Mouse (Mus musculus) embryonic facial prominence, embryonic 15.5 days (tissue): ENCODE results near the gene Tmod3. TPM values are rescaled to one million over a fixed set of nuclear protein-coding genes. Genes with fewer than 3 reads are reported as not detected.
"Not testable (repeated sequence)": the region's sequence is repeated elsewhere in the genome, so short reads cannot be mapped to it uniquely, and the experiment has no call there.

Experiments
- ATAC-seq: fragments of 200-750 bp; cut with Nextera tagmentation; 2 replicates; pipeline ENCODE4 v1.8.0; 2017; ENCODE audit warnings: low read depth, moderate TSS enrichment; ENCODE audit not compliant: insufficient number of reproducible peaks, low FRiP score, low TSS enrichment
- H3K27ac ChIP-seq: fragments of 300-500 bp; sonication (generic); replicated peaks from 2 replicates; pipeline ENCODE4 v1.5.1; 2015; ENCODE audit warnings: mild to moderate bottlenecking, inconsistent platforms
- H3K27me3 ChIP-seq: fragments of 300-500 bp; sonication (generic); 2 replicates; pipeline ENCODE4 v1.6.1; 2015; ENCODE audit warnings: inconsistent platforms
- H3K36me3 ChIP-seq: fragments of 300-500 bp; sonication (generic); 2 replicates; pipeline ENCODE4 v1.6.1; 2015; ENCODE audit warnings: mild to moderate bottlenecking, inconsistent platforms
- H3K4me1 ChIP-seq: fragments of 300-500 bp; sonication (generic); 2 replicates; pipeline ENCODE4 v1.6.1; 2015; ENCODE audit warnings: inconsistent platforms
- H3K4me2 ChIP-seq: fragments of 300-500 bp; sonication (generic); replicated peaks from 2 replicates; pipeline ENCODE4 v1.6.1; 2015; ENCODE audit warnings: mild to moderate bottlenecking, inconsistent platforms
- H3K4me3 ChIP-seq: fragments of 300-500 bp; sonication (generic); replicated peaks from 2 replicates; pipeline ENCODE4 v1.5.1; 2015; ENCODE audit warnings: mild to moderate bottlenecking, inconsistent platforms
- H3K9ac ChIP-seq: fragments of 300-500 bp; sonication (generic); 2 replicates; pipeline ENCODE4 v1.6.1; 2015; ENCODE audit warnings: inconsistent platforms
- H3K9me3 ChIP-seq: fragments of 300-500 bp; sonication (generic); replicated peaks from 2 replicates; pipeline ENCODE4 v1.6.1; 2016; ENCODE audit warnings: inconsistent platforms
- WGBS: fragments of 180-500 bp; shearing (Covaris S2); methylation state at CpG from one replicate; pipeline ENCODE4 v1.1.7; 2015; 5-methylcytosine and 5-hydroxymethylcytosine counted together
- polyA plus RNA-seq: library from polyadenylated mRNA; unstranded; fragments of >200 nt; fragmentation: Nextera tagmentation; extraction: Ambion mirVana; gene quantifications from 2 replicates; pipeline ENCODE4 v1.2.1, GENCODE M21; 2015

Gene Tmod3
- polyA plus RNA-seq, 1 experiment from 2014 or later = 131 TPM

DNA sequence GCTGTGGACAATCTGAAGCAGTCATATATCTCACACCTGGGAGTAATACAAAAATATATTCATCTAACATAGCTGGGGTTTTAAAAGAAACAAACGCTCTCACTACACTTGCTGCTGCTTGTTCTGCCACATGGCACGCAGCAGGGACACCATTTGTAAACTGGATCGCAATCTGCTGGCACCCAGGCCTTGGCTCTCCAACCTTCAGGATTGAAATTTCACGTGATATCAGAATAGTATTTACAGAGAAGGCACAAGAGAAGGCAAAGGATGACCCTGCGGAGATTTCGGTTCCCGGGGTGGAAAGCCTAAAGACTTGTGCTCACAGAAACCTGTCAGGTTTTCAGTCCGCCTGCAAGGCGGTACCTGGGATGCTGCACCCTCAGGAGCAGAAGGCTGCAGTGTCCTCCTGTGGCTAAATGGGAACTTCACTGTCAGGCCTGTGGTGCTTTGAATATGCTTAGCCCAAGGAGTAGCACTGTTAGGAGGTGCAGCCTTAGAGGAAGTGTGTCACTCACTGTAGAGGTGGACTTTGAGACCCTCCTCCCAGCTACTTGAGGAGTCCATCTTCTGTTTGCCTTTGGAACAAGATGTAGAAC, 65.0 kb downstream of the Tmod3 start:
- Histone ChIP-seq H3K4me3 (no peak overlapping the region), H3K4me2 (no peak overlapping the region), H3K9ac (no peak overlapping the region), H3K9me3 (no peaks in the 10 kb centered on the region), H3K27ac (no peak overlapping the region), H3K27me3 (no peaks in the 10 kb centered on the region), H3K4me1 (no peaks in the 10 kb centered on the region), H3K36me3 (peaks cover 18% of the 10 kb centered on the region)
- WGBS = 73% methylated on average over 9 of the region's 9 CpGs
- no peak for ATAC-seq

GRCm38 (mm10) chr9:75488255-75488654, 71.2 kb downstream of the Tmod3 start:
- H3K4me1 ChIP-seq, H3K27me3 ChIP-seq, H3K36me3 ChIP-seq, ATAC-seq, H3K9me3 ChIP-seq, H3K9ac ChIP-seq, H3K27ac ChIP-seq, H3K4me2 ChIP-seq, H3K4me3 ChIP-seq: not testable (repeated sequence)
- WGBS = 94% methylated on average over 7 of the region's 7 CpGs

DNA sequence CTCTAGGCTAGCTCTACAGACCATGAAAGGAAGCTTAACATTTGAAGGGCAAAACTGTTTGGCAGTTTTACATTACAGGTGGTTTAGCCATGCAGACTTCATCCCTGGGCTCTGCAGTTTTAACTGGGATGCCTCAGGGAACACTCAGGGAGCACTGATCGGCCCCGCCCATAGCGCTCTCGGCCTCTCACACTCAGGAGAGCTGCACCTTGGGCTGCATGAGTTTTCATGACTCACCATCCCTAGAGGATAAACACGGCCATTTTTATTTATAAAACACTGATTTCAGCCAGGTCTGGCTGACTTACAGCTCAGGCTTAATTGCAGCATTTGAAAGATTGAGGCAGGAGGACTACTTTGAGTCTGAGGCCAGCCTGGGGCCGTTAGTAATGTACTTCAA, 74.2 kb downstream of the Tmod3 start:
- Histone ChIP-seq H3K9ac (no peak overlapping the region), H3K9me3 (no peaks in the 10 kb centered on the region), H3K27ac (no peak overlapping the region), H3K27me3 (no peaks in the 10 kb centered on the region), H3K4me1 (no peaks in the 10 kb centered on the region), H3K4me2 (no peak overlapping the region), H3K4me3 (no peak overlapping the region), H3K36me3 (no peaks in the 10 kb centered on the region)
- 74% methylated on average over 6 of the region's 6 CpGs for WGBS
- no peak for ATAC-seq

GRCm38 (mm10) chr9:75480536-75481075, 78.9 kb downstream of the Tmod3 start:
- no peak for ATAC-seq
- WGBS = 89% methylated on average over 5 of the region's 5 CpGs

DNA sequence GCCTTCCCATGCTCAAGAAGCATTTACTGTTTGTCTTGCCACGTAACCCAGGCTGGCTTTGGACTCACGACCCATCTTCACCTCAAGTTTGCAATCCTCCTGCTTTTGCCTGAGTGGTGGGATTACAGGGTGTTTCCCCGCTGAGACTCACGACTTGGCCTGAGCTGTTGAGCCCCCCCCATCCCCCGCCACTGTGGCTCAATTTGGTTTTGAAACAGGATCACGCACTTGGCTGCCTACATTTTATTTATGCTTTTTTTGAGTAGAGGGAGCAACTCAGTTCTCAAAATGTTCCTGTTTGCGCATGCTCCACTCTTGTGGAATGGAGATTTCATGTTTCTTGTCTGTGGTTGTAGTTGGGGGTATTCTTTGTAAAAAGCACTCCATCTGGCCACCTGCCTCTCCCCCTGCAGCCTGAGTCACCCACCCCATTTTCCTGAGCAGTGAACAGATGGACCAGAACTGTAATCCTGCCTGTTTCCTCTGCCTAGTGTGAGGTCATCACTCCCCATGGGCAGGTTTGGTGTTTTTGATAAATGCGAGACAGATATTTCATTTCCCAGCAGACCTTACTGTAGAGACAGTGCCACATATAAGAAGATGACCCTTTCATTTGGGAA, 80.2 kb downstream of the Tmod3 start:
- no peak overlapping the region for H3K4me3 ChIP-seq
- no peak overlapping the region for H3K4me2 ChIP-seq
- no peaks in the 10 kb centered on the region for H3K27me3 ChIP-seq
- no peaks in the 10 kb centered on the region for H3K9me3 ChIP-seq
- no peak overlapping the region for H3K9ac ChIP-seq
- H3K27ac ChIP-seq = no peak overlapping the region; the same call in 1 of the 2 replicates
- no peaks in the 10 kb centered on the region for H3K4me1 ChIP-seq
- no peak for ATAC-seq
- no peaks in the 10 kb centered on the region for H3K36me3 ChIP-seq
- 46% methylated on average over 8 of the region's 8 CpGs for WGBS

More at GRCm38 (mm10) chr9:75480536-75481075, 78.9 kb downstream of the Tmod3 start:
- no peak overlapping the region for H3K4me2 ChIP-seq
- H3K9me3 ChIP-seq = no peaks in the 10 kb centered on the region
- no peak overlapping the region for H3K27ac ChIP-seq
- H3K9ac ChIP-seq = no peak overlapping the region
- no peak overlapping the region for H3K4me3 ChIP-seq
- no peaks in the 10 kb centered on the region for H3K27me3 ChIP-seq
- H3K36me3 ChIP-seq = no peaks in the 10 kb centered on the region
- no peaks in the 10 kb centered on the region for H3K4me1 ChIP-seq

DNA sequence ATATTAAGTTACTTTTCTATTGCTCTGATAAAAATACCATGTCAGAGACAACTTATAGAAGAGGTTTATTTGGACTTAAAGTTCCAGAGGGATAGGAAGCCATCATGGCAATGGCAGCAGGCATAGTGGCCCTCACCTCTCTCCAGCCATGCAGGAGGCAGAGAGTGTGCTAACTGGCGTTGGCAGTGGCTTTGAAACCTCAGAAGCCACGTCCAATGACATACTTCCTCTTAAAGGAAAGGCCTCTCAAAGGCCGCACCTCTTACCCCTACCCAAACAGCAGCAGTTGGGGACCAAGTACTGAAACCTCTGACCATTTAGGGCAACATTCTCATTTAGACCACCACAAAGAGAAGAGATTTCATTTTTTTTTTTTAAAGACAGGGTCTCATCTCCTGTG, 82.2 kb downstream of the Tmod3 start:
- Histone ChIP-seq H3K4me2 (no peak overlapping the region), H3K4me3 (no peak overlapping the region), H3K9me3 (no peaks in the 10 kb centered on the region), H3K27ac (no peak overlapping the region), H3K9ac (no peak overlapping the region), H3K27me3 (no peaks in the 10 kb centered on the region), H3K4me1 (no peaks in the 10 kb centered on the region), H3K36me3 (peaks cover 14% of the 10 kb centered on the region; the same call in 1 of the 2 replicates)
- 62% methylated on average over 3 of the region's 3 CpGs for WGBS
- no peak for ATAC-seq

GRCm38 (mm10) chr9:75468297-75468696, 91.2 kb downstream of the Tmod3 start:
- peaks cover 57% of the 10 kb centered on the region for H3K36me3 ChIP-seq
- no peak overlapping the region for H3K27ac ChIP-seq
- no peaks in the 10 kb centered on the region for H3K9me3 ChIP-seq
- no peaks in the 10 kb centered on the region for H3K27me3 ChIP-seq
- H3K4me3 ChIP-seq = no peak overlapping the region
- no peak overlapping the region for H3K9ac ChIP-seq
- H3K4me1 ChIP-seq = no peaks in the 10 kb centered on the region
- no peak for ATAC-seq
- 74% methylated on average over 14 of the region's 14 CpGs for WGBS
- no peak overlapping the region for H3K4me2 ChIP-seq

GRCm38 (mm10) chr9:75467581-75467980, 91.9 kb downstream of the Tmod3 start:
- no peak overlapping the region for H3K4me3 ChIP-seq
- H3K9me3 ChIP-seq = no peaks in the 10 kb centered on the region
- no peaks in the 10 kb centered on the region for H3K4me1 ChIP-seq
- H3K27ac ChIP-seq = no peak overlapping the region
- no peak overlapping the region for H3K4me2 ChIP-seq
- no peak overlapping the region for H3K9ac ChIP-seq
- H3K27me3 ChIP-seq = no peaks in the 10 kb centered on the region
- WGBS = 93% methylated on average over 3 of the region's 3 CpGs
- H3K36me3 ChIP-seq = peaks cover 60% of the 10 kb centered on the region
- ATAC-seq = no peak

DNA sequence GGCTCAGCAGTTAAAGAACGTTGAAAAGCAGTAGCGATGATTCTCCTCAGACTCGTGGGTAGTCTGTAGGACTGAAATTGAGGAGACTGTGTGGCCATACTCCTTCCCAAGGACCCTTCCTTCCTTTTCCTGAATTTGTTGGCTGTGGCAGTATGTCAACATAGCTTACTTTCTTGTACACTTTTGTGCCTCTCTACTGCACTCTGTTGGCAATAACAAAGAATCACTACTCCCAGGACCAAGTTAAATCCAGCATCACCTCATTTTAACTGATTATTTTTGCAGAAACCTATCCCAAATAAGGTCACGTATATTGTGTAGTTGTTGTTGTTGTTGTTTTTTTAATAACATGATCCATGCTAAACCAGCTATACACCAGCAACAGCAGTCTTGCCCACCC, 92.8 kb downstream of the Tmod3 start:
- H3K36me3 ChIP-seq = peaks cover 64% of the 10 kb centered on the region
- no peaks in the 10 kb centered on the region for H3K4me1 ChIP-seq
- H3K27ac ChIP-seq = no peak overlapping the region
- no peaks in the 10 kb centered on the region for H3K27me3 ChIP-seq
- no peak overlapping the region for H3K4me3 ChIP-seq
- no peaks in the 10 kb centered on the region for H3K9me3 ChIP-seq
- H3K4me2 ChIP-seq = no peak overlapping the region
- 92% methylated on average over 4 of the region's 4 CpGs for WGBS
- no peak for ATAC-seq
- H3K9ac ChIP-seq = no peak overlapping the region

- 81% methylated on average over 9 of the region's 9 CpGs for WGBS
- no peak for ATAC-seq
Observed at GRCm38 (mm10) chr9:75465856-75466255, 93.6 kb downstream of the Tmod3 start.

DNA sequence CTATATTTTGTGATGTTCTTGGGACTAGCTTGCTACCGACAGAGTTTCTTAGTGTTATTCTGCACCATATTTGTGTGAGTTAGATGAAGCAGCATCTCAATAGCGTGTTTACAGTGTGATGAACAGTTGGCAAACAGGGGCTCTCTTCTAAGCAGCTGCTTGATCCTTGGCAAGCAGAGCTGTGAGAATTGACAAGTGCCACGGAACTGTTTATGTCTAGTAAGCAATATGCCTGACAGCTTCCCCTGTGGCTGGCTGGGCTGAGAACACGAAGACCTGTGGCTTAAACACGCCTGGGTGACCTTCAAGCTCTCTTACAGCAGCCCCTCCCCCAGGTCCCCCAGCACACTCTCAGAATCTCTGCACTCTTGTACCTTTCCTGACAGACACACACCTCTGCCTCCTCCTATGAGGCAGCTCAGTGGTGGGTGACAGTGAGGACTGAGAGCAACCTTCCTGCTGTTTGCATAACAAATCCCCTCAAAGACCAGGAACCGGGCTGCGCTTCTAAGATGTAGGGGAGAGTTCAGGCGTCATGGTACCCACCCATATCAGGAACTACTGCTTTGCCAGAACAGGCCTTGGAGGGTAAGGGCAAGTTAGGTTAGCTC, 96.3 kb downstream of the Tmod3 start:
- Histone ChIP-seq H3K27ac (no peak overlapping the region), H3K27me3 (no peaks in the 10 kb centered on the region), H3K9me3 (no peaks in the 10 kb centered on the region), H3K4me3 (no peak overlapping the region), H3K36me3 (peaks cover 82% of the 10 kb centered on the region), H3K4me2 (no peak overlapping the region), H3K9ac (no peak overlapping the region), H3K4me1 (no peaks in the 10 kb centered on the region)
- 79% methylated on average over 8 of the region's 8 CpGs for WGBS
- no peak for ATAC-seq

More at GRCm38 (mm10) chr9:75465856-75466255, 93.6 kb downstream of the Tmod3 start:
- Histone ChIP-seq H3K4me2 (no peak overlapping the region), H3K9ac (no peak overlapping the region), H3K4me3 (no peak overlapping the region), H3K4me1 (no peaks in the 10 kb centered on the region), H3K9me3 (no peaks in the 10 kb centered on the region), H3K27me3 (no peaks in the 10 kb centered on the region), H3K36me3 (peaks cover 64% of the 10 kb centered on the region), H3K27ac (no peak overlapping the region)
